Mouse (Mus musculus) left cerebral cortex, adult 8-10 months (tissue): ENCODE data around the gene Cacna2d1. TPM values are rescaled to one million over a fixed set of nuclear protein-coding genes. Genes with fewer than 3 reads are reported as not detected.

ENCODE experiments used
- DNase-seq, 2 experiments: peaks; one replicate each; pipeline ENCODE4 v3.0.0; 2022; ENCODE audit warnings: low spot score in 2 of 2
- total RNA-seq, 4 experiments: library from RNA; stranded (reverse); gene quantifications; 2 replicates each; pipeline ENCODE4 v1.2.4; 2022

The Cacna2d1 gene
- total RNA-seq, 4 experiments from 2014 or later, result 146 to 167 (median 156) TPM

DNA sequence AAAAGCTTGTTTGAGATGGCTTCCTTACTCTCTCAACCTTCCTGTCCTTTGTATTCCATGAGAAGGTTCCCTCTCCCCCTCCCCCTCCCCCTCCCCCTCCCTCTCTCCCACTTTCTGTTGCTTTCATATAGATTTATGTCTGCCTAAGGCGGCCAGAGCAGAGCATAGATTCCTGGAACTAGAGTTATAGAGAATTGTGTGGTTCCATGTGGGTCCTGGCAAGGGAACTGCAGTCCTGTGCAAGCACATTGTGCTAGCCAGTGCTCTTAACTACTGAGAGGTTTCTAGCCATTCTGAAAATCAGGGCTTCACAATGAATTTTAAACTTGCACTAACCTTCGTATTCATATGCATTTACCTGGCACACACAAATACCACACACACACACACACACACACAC, 202.3 kb downstream of the Cacna2d1 start:
- no peak for DNase-seq

DNA sequence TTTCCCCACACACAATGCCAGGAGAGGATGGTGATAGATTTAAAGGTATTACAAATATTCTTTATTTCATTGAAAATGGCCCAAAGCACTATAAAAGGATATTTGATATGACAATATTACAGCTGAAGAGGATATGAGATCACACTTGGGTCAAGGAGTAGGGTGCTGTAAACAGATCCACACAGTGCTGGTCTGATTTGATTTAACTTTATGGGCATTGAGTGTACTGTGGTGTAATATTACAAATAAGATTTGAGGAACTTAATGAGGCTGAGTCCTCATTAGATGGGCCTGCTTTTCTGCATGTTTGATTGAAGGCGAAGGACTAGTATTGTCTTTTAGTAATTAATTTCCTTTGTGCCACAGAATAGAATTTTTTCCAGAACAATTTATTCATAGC, 212.1 kb downstream of the Cacna2d1 start:
- no peak for DNase-seq

DNA sequence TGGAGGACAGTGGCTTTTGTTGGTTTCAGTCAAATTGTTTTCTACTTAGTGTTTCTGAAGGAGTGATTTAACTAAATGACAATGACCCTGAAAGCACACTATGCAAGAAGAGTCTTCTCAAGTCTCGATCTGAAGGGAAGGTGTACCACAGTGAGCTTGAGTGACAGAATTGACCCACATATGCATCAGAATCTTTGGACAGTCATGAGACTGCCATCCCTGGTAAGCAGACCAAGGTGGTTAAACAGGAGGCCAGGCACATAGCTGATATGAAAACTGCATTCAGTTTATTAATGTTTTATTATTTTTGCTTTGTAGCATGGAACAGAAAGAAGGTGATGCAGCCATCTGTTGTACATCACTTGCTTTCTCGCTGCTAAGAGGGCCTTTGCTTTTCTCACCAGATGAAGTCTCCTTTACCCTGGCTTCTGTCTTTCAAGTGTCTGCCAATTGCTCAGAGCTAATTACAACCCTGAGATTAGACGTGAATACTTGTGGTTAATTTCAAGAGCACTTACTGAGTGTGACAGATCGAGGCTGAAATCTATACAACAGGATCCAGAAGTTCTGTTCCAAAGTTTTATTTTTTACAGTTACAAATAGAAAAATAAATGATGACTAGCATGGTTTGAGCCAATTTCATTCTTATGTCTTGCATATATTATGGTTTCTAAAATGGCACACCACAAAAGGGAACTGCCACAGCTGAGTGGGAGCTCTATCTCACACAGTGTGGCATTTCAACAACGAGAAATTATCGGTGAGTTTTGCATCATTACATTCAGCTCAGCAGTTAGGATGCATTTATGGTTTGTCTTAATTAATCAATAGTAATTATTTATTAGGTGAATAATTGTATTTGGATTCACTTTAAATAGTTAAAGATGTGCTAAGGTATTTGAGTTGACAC, 221.1 kb downstream of the Cacna2d1 start:
- DNase-seq, result no peak

DNA sequence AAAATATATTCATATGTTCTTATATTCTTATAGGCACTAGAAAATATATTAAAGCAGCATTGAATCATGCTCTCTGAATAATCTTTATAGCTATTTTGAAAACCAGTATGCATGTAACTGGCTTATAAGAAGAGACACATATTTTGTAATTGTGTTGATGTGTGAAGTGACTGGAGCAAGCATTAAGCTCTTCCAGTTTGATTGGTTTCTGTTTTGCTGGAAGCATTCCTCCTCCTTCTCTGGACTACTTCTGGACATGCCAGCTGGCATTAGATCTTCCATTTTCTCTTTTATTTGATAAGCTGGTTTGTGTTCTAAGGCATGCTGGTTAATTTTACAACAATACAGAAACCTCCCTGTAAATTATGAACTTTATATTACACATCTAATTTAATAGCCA, 228.8 kb downstream of the Cacna2d1 start:
- DNase-seq, result no peak

DNA sequence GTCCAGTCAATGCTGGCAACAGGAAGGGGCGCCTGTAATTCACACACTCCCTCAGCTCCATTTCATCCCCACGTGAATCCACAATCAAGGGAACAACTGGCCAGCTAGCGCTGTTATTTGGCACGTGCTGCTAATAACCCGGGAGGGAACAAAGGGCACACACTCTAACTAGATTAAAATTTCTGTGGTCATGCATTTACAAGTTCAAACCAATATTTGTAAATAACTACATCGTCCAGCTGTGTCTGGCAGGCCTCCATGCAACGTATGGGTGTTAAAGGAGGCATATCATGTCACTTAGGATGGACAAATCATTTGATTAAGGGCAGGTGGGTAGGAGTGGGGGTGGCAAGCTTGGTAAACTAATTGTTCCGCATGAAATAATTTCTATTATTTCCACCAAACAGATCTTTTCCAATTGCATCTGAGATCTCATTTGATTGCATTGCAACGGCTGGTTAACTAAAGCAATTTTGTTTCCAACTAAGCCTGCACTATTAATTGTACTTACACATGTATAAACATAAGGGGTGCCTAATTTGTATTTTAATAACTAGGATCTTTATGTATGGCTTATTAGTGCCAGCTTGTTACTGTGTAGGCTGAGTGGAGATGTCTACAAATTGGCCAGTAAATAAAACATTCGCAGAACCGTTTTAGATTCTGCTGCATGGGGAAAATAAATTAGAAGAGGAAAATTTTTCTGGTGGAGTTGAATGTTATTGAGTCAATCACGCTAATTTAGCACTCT, 231.8 kb downstream of the Cacna2d1 start:
- no peak for DNase-seq

DNA sequence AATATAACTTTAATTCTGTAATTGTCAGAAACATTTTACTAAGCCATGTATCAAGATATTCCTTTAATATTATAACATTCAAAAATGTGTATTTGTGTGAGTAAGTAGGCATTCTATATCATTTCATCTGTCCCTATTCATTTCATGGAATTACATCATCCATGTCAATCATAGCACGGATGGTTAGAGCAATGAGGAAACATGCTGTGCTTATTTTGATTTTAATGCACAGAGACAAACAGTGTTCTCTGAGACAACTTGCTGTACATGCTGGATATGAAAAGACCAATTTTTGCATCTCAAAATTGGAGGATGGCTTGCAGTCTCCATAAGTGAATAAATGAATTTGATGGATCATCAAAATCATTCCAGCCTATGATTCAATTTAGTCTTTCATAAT, 232.4 kb downstream of the Cacna2d1 start:
- no peak for DNase-seq

DNA sequence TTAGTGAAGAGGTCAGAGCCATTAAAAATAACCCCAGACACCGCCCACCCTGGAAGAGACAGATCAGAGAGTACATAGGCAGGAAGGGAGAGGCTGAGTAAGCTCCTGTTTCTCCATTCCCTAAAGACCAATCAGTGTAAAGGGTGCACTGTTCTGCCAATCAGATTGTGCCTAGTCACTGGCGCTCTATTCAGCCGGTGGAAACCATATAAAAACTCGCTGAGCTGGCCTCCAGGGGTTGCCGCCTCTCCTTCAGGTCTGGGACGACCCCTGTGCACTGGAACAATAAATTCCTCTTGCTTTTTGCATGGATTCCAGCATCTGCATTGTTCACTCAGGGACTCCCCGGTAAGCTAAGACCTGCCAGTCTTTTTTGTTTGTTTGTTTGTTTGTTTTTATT, 246.6 kb downstream of the Cacna2d1 start:
- no peak for DNase-seq

DNA sequence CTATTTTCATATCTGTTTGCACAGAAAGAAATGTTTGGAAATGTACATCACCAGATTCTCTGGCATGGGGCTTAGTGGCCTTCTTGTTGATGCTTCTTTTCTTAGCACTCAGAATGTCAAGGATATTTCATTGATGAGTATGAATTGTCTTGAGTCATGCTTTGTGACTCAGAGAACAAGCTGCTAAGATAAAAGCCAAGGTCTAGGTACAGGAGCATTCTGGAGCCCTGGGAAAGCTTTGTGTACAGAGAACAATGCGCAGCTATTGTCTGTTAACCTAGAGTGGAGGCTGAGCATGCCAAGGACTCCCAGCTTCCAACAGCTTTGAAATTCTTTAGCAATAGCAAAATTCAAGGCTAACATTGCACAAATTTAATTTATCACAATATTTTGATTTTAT, 249.6 kb downstream of the Cacna2d1 start:
- no peak for DNase-seq

DNA sequence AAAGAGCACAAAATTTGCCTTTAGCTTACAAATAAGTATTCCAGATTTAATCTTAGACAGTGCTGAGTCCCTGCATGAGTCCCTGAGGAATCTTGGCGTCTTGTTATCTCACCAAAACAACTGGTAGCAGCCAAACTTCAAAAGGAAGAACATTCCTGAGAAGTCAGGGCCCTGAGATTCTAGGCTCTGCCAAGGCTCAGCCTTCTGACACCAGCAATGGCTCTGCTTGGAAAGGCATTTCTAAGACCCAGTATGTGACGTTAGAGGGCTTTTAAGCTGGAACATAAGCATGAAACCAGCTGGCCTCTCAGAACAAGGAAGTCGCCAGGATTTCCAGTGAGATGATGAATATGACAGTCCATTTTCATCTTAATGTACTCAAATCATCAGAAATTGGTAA, 253.4 kb downstream of the Cacna2d1 start:
- no peak for DNase-seq

DNA sequence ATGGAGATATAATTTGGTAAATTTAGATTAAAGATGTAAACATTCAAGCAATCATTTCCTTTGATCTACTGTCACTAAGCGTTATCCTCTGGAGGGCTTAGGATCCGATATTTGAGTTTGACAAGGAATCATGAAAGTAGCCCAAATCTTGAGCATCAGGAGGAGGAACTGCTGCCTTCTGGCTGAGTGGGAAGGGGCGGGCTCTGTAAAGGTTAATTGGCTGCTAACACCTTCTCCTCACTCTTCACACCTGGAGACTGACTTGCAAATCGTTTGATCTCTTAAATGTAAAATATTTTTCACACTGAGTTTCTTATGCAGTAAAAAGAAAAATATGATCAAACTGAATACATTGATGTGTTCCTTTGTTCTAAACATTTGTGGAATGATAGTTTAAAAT, 255.4 kb downstream of the Cacna2d1 start:
- no peak for DNase-seq

DNA sequence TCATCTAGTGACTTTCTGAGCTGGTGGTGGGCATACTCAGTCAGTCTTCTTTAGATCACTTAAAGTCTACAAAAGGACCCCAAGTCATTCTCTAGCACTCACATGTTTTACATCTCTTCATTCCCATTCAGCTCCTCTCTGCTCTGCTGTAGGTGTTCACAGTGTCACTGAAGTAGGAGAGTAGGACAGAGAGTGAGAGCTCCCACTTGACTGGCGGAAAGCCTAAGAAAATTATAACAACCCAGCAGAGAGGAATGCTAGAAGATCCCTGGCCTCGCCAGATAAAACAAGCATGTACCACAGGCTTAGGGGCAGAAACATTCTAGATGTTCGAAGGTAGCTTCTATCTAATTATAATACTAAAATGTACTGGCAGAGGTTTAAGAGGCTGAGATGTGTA, 256.7 kb downstream of the Cacna2d1 start:
- DNase-seq, result no peak

DNA sequence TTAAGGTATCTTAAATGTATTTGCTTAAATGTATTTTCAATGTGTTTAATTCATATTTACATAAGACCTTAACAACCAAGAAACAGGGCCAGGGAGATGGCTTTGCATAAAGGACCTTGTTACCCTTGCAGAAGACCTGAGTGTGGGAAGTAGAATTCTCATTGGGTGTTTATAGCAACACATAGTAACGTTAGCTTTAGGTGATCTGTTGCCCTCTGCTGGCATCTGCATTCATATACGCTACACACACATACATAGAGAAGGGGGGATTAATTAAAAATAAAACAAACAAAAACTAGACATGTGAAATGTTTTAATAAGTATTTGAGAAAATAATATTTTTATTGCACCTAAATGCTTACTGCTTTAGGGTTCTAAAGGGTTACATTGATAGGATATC, 265.3 kb downstream of the Cacna2d1 start:
- DNase-seq, result no peak

DNA sequence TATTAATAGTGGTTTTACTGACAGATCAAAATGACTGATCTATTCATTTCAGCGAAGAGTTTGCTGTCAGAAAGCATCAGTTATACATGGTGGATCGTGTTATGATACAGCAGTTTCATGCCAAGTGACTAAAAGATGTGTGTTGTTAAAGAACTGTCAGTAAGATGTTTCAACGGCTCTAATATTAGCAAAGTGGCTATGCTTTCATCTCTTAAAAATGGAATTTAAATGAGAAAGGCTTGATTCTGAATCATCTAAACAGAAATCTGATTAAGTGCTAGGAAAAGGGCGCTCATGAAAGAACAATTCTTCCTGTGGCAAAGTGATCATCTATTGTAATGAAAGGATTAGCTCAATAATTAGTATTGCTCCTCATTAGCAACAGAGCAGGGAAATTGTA, 287.5 kb downstream of the Cacna2d1 start:
- no peak for DNase-seq

DNA sequence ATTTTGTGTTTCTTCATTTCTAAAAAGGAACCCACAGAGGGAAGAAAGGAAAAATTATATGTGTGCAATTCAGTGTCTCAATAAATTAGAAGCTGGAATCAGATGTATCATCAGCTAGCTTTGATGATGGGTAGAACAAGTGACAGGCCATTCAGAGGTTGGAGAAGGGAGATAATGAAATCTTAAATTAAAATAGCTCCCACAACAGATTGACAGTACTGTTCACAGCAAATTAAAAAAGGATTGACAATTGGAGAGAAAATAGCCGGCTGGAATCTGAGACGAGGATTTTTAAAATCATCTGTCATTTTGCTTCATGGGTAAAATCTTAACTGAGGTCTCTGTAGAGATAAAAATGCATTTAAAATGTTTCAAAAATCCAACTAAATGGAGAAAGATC, 290.9 kb downstream of the Cacna2d1 start:
- no peak for DNase-seq

DNA sequence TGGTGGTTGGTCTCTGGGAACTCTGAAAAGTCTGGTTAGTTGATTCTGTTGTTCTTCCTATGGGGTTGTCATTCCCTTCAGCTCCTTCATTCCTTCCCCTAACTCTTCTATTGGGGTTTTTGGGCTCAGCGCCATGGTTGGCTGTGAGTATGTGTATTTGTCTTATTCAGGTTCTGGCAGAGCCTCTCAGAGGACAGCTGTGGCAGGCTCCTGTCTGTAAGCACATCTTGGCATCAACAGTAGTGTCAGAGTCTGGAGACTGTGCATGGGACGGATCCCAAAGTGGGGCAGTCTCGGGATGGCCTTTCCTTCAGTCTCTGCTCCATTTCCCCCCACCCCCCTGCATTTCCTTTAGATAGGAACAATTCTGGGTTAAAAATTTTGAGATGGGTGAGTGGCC, 294.9 kb downstream of the Cacna2d1 start:
- DNase-seq, result no peak

DNA sequence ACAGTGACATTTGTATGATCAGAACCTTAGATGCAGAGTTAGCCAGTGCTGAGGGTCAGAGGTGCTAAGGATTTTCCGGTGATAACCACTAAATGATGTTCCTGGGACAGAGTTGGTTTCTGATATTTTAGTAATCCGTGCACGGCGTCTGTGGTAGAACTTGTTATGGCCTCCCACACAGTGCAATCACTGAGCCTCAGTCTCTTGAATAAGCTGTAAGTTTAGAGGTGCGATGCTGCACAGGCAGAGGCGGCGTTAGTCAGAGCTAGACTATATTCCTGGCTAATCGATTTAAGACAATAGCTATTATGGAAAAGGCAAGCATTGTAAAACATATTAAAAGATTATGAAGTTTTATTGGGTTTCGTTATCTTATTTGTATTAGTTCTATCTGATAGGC, 297.0 kb downstream of the Cacna2d1 start:
- DNase-seq, result peak in 1 of 2 experiments; percentile 29

DNA sequence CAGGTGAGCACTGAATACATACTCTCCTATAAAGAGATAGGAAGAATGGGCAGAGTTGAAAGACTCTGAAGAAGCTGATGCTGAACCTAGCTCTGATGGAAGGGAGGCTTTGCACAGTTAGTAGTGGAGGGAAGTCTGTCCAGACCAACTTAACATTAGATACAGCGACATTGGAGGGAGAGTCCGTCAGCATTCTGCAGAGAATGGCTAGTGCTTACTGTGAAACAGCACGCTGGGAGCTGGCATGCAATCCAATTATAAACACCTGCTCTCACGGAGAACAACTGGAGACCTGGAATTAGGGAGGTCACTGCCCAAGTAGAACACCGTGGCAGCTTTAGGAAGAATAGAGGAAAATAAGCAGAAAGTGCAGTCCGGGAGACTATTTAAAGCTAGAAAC, 300.4 kb downstream of the Cacna2d1 start:
- DNase-seq, result no peak

DNA sequence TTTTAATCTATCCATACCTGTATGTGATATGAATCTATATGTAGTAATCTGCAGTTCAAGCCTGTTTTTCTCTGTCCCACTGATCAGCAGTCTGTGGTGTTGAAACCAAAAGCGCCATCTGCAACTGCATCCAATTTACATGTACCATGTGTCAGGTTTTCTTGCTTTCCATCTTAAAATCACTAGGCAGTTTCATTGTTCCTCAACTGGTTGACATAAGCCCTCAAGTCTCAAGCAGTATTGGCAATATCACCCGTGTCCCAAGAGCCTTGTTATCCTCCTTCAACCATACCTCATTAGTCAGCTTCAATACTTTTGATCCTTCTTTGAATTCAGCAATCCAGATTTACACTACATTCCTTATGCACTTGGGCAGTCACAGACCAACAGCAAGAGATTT, 301.4 kb downstream of the Cacna2d1 start:
- DNase-seq, result no peak

DNA sequence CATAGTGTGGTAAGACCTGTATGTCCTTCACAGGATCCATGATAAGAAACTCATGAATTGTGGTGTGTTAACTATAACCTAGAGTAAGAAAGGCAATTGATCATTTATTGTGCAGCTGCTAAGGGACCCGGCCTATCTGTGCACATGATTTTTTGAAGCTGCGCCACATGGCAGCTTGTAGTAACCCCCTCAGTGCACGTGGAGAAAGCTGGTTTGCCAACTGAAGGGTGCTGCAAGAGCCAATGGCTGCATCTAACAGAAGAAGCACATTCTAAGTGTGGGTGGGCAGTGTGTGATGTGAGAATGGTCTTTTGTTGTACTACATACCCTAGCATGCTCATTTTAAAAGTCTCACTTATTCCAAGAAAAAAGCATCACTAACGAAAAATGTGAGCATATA, 302.1 kb downstream of the Cacna2d1 start:
- no peak for DNase-seq

DNA sequence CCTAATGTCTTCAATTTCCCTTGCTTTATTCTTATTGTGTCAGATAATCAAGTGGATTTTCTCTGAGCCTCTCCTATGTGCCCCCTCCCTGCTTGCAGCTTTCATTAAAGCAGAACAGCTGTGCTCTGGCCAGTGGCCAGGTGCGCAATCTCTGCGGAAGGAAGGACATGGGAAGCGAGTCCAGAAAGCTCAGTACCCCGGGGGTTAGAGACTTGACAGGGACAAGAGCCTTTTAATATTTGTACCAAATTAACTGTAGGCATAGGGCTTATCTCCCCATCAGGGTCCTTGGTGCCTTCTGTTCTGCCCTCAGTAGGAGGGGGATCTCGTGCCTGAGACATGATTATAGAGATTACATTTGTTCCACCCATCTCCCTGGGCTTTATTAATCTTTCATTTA, 303.5 kb downstream of the Cacna2d1 start:
- no peak for DNase-seq

DNA sequence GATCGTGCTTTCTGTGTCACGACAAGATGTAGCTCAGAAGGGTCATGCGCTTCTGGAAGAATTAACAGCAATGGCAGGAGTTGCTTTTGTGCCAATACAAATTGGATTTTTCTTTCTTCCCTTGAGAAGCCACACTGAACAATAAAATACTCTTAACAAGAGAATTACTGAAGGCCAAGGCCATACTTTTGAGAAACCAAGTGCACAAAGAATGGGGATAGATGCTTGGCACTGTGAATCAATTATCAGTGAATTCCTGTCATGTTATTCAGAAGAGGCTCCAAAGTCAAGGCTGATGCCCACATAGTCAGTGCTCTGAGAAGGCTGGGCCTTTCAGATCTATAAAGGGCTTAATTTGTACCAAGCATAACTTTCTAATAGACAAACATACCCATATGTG, 305.8 kb downstream of the Cacna2d1 start:
- DNase-seq, result no peak

DNA sequence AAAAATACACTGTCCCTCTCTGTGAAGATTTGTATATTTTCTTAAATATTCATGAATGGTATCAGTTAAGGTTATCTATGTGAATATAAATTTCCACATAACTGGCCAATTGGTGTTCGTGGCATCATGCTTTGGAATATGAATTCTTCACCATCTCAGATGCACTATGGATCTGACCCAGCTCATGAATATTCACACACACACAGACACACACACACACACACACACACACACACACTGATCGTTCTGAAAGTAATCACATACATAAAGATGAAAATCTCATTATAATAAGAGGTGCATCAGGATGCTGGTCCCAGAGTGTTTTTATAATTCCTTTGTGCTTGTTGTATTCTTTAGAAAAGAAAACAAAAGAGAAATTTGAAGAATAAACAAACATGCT, 309.1 kb downstream of the Cacna2d1 start:
- DNase-seq, result no peak
